ENCODE assay signal across 22 mouse cellular contexts in genomic region chr1:182678151-182678550, GRCm38 (mm10).
DNase-seq lines count a peak whose midpoint lies in the region; ATAC-seq and TF ChIP-seq lines count a peak whose summit lies in the region.
"Had no signal": no experiment of that assay in that cellular context is flagged by ENCODE, and none has a peak within 500 bp of the region (broad histone marks: within the 10 kb centered on the region; RNA-seq: fewer than 3 reads in every experiment).

No protein-coding gene starts in this region.

- 94% methylated on average over 17 of the region's 17 CpGs for WGBS in lung, embryonic 15.5 days

- no peak overlapping the region for H3K9ac ChIP-seq in lung, embryonic 15.5 days
- H3K9ac ChIP-seq in CH12.LX (ENCODE audit: insufficient read depth, low read depth): no peak overlapping the region
- H3K9ac ChIP-seq: embryonic facial prominence, embryonic 12.5 days; forebrain, embryonic 13.5 days; forebrain, embryonic 15.5 days had no signal

- no peak for TF ChIP-seq POLR2A in CH12.LX (IDR thresholded peaks at IDR 0.05; ENCODE audit: low read depth, low read length)

- peaks cover 27% of the 10 kb centered on the region for H3K4me1 ChIP-seq in lung, embryonic 15.5 days
- H3K4me1 ChIP-seq in CH12.LX (ENCODE audit: control insufficient read depth in 1 of 2, insufficient read depth in 2 of 2): peaks cover 3 to 32% of the 10 kb centered on the region in 2 experiments

- no peaks in the 10 kb centered on the region for H3K36me3 ChIP-seq in lung, embryonic 15.5 days
- H3K36me3 ChIP-seq in CH12.LX (replicated peaks in 1 of 2; ENCODE audit: control insufficient read depth in 1 of 2, insufficient read depth in 1 of 2, low read length in 1 of 2): no peaks in the 10 kb centered on the region
- H3K36me3 ChIP-seq: embryonic facial prominence, embryonic 10.5 days; embryonic facial prominence, embryonic 12.5 days; forebrain, embryonic 15.5 days had no signal

- no peak for TF ChIP-seq EP300 in CH12.LX (IDR thresholded peaks at IDR 0.05; ENCODE audit: low read length)

- no peaks in the 10 kb centered on the region for H3K9me3 ChIP-seq in lung, embryonic 15.5 days
- H3K9me3 ChIP-seq in CH12.LX (replicated peaks; ENCODE audit: low read length): peaks cover 10% of the 10 kb centered on the region
- H3K9me3 ChIP-seq: embryonic facial prominence, embryonic 10.5 days; embryonic facial prominence, embryonic 12.5 days; forebrain, embryonic 13.5 days; forebrain, embryonic 15.5 days had no signal

- TF ChIP-seq RAD21 in CH12.LX (IDR thresholded peaks at IDR 0.05; ENCODE audit: low read depth, low read length): no peak

- no peak for TF ChIP-seq CTCF in CH12.LX (conservative IDR thresholded peaks at IDR 0.05 in 1 of 2, IDR thresholded peaks at IDR 0.05 in 1 of 2; ENCODE audit: low read depth in 2 of 2, low read length in 2 of 2)

- H3K27me3 ChIP-seq in lung, embryonic 15.5 days: peaks cover 5% of the 10 kb centered on the region; the same call in 1 of the 2 replicates
- H3K27me3 ChIP-seq in CH12.LX (replicated peaks): peaks cover 2% of the 10 kb centered on the region
- H3K27me3 ChIP-seq: embryonic facial prominence, embryonic 12.5 days; forebrain, embryonic 13.5 days; forebrain, embryonic 15.5 days; Patski had no signal

- H3K27ac ChIP-seq in lung, embryonic 15.5 days: peak overlapping the region; percentile 88; the same call in 1 of the 2 replicates
- H3K27ac ChIP-seq in CH12.LX (ENCODE audit: insufficient read depth, low read depth): no peak overlapping the region
- H3K27ac ChIP-seq: embryonic facial prominence, embryonic 12.5 days; forebrain, embryonic 13.5 days; forebrain, embryonic 15.5 days had no signal

- no peaks in the 10 kb centered on the region for H3K79me2 ChIP-seq in CH12.LX (replicated peaks; ENCODE audit: control insufficient read depth, extremely low read depth, insufficient read depth, poor library complexity, severe bottlenecking)

- in situ Hi-C loops in CH12.LX (cut with MboI; ENCODE audit: low pct_ligation_motif_present, low pct_unique_long_range_greater_than_20kb, low sequenced_read_pairs): no loop called here

- ATAC-seq in lung, embryonic 15.5 days (ENCODE audit: borderline replicate concordance, extremely low read depth, low FRiP score, low TSS enrichment): no peak
- ATAC-seq in megakaryocyte-erythroid progenitor cell, adult 5-6 weeks (replicated peaks; ENCODE audit: low FRiP score, low TSS enrichment, poor library complexity, severe bottlenecking): no peak
- ATAC-seq: activated CD4-positive, CD25-positive, alpha-beta regulatory T cell, adult 4 months; CD4-positive, CD25-positive, alpha-beta regulatory T cell, adult 4 months; forebrain, embryonic 13.5 days; forebrain, embryonic 15.5 days; Patski had no signal

- dilution Hi-C loops in CH12.LX (cut with MboI; ENCODE audit: extremely low pct_ligation_motif_present, extremely low pct_unique_long_range_greater_than_20kb, low sequenced_read_pairs): no loop called here

- DNase-seq in lung, postnatal 36 days: no peak
- peak; percentile 84 for DNase-seq in A20 (ENCODE audit: low read depth, low spot score)
- DNase-seq in CH12.LX (ENCODE audit: extremely low read depth): peak; percentile 80
- no peak for DNase-seq in urinary bladder, postnatal 10 days (ENCODE audit: low spot score)
- DNase-seq: adrenal gland, adult 8-10 months; adrenal gland, postnatal 14 days; adrenal gland, postnatal 36 days; B cell, adult 2 months; cerebellum, adult 11-12 months; cerebellum, adult 2 months; cerebellum, adult 9-10 months; cerebellum, postnatal 10 days; cerebellum, postnatal 25 days had no signal

- H3K4me3 ChIP-seq in lung, embryonic 15.5 days: no peak overlapping the region
- H3K4me3 ChIP-seq in CH12.LX (replicated peaks in 1 of 3; ENCODE audit: low read depth in 2 of 3, low read length in 2 of 3, poor library complexity in 1 of 3): no peak overlapping the region
- H3K4me3 ChIP-seq: embryonic facial prominence, embryonic 10.5 days; embryonic facial prominence, embryonic 12.5 days; forebrain, embryonic 13.5 days; forebrain, embryonic 15.5 days had no signal

- no peak overlapping the region for H3K4me2 ChIP-seq in lung, embryonic 15.5 days
- H3K4me2 ChIP-seq in CH12.LX (ENCODE audit: insufficient read depth, low read depth, poor library complexity, severe bottlenecking): no peak overlapping the region
- H3K4me2 ChIP-seq: embryonic facial prominence, embryonic 12.5 days; forebrain, embryonic 13.5 days; forebrain, embryonic 15.5 days had no signal

TF ChIP-seq in CH12.LX, 34 proteins besides CTCF, POLR2A, EP300 and RAD21:
- TF ChIP-seq PAX5 (IDR thresholded peaks at IDR 0.05; ENCODE audit: low read length) (no peak), TBP (conservative IDR thresholded peaks at IDR 0.05; ENCODE audit: low read depth, low read length) (no peak), CHD1 (IDR thresholded peaks at IDR 0.05; ENCODE audit: low read depth, low read length) (no peak), NRF1 (IDR thresholded peaks at IDR 0.05; ENCODE audit: low read depth, low read length) (no peak), ETS1 (conservative IDR thresholded peaks at IDR 0.05; ENCODE audit: low read depth, low read length) (no peak), JUN (IDR thresholded peaks at IDR 0.05; ENCODE audit: insufficient read depth, low read depth, low read length) (no peak), BHLHE40 (IDR thresholded peaks at IDR 0.05; ENCODE audit: low read depth, low read length) (no peak), CHD2 (IDR thresholded peaks at IDR 0.05; ENCODE audit: low read length) (no peak)

Comparison
In these comparisons a context has a peak if more than half of its experiments do, and no peak if none do; other contexts are left out.
1. DNase-seq: peak in A20 (single experiment) and CH12.LX (single experiment); none in lung, postnatal 36 days (single experiment) and urinary bladder, postnatal 10 days (single experiment).